8 mouse cellular contexts compared by ENCODE assay signal in the genomic region with DNA sequence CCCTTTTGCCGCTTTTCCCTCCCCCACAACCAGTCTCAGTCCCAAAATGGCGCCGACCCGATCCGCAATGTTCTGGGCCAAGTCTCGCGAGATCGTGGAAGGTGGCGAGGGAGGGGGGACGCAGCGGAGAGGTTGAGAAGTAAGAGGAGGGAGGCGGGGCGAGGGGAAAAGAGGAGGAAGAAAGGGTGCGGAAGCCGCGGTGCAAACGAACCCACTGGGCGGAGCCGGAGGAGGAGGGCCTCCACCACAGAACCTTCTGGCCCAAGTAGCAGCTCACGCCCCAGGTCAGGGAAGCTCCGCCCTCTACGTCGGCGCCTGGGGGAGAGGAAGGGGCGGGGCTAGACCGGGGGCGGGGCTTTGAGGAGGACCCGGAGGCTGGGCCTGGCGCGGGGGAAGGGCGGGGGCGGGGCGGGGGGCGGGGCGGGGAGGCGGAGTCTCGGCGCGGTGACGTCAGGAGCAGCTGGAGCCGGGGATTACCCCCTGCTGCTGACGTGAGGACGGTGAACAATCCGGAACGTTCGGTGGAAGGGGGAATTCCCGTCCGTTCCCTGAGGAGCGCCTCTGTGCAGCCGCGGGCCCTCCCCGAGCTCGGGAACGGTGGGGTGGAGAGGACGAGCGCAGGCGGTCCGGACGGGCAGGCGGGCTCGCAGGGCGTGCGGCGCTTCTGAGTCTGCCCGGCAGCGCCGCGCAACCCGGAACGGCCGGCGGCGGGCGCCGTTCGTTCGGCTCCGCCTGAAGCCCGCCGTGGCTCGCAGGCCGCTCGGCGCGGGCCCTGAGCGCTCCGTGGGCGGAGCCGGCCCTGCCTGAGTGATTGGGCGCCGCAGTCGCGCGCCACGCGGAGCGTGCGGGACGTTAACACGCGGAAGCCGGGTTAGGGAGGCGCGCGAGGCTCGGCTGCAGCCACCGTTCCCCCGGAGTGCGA. TPM values are rescaled to one million over a fixed set of nuclear protein-coding genes. Genes with fewer than 3 reads are reported as not detected.
DNase-seq lines count a peak whose midpoint lies in the region; ATAC-seq lines count a peak whose summit lies in the region.

A gene (minus strand): TSS at position 310 of the 922 bp plus-strand sequence.

- H3K4me3 ChIP-seq in hindbrain, embryonic 16.5 days (ENCODE audit: low read length), result peak within 1 kb of the TSS; percentile 93
- peak within 1 kb of the TSS; percentile 58 for H3K4me3 ChIP-seq in macrophage (ENCODE audit: inconsistent target)

- ATAC-seq in hindbrain, embryonic 16.5 days, result peak; percentile 95

- peaks cover 40% of the 10 kb centered on the region for H3K79me2 ChIP-seq in macrophage (ENCODE audit: inconsistent target)

- peak within 1 kb of the TSS; percentile 97 for H3K27ac ChIP-seq in hindbrain, embryonic 16.5 days (ENCODE audit: low read depth, low read length)
- peak within 1 kb of the TSS; percentile 65 for H3K27ac ChIP-seq in macrophage

- peak within 1 kb of the TSS; percentile 95 for H3K9ac ChIP-seq in hindbrain, embryonic 16.5 days (ENCODE audit: low read depth, low read length)

- H3K9me3 ChIP-seq in hindbrain, embryonic 16.5 days (ENCODE audit: control insufficient read depth, low read length), result no peaks in the 10 kb centered on the region

- no peaks in the 10 kb centered on the region for H3K36me3 ChIP-seq in hindbrain, embryonic 16.5 days (ENCODE audit: control insufficient read depth, insufficient read depth, low read length)
- H3K36me3 ChIP-seq in macrophage (ENCODE audit: inconsistent target), result no peaks in the 10 kb centered on the region

- H3K4me1 ChIP-seq in hindbrain, embryonic 16.5 days (ENCODE audit: control insufficient read depth, insufficient read depth, low read depth, low read length), result peaks cover 12% of the 10 kb centered on the region

- WGBS in hindbrain, embryonic 16.5 days, result under 1% methylated on average over 82 of the region's 109 CpGs
- WGBS in macrophage (ENCODE audit: missing documents), result under 1% methylated on average over 75 of the region's 109 CpGs

- peak within 1 kb of the TSS; percentile 76 for H3K4me2 ChIP-seq in hindbrain, embryonic 16.5 days (ENCODE audit: low read length)

- H3K27me3 ChIP-seq in hindbrain, embryonic 16.5 days (replicated peaks; ENCODE audit: control insufficient read depth, insufficient read depth, low read length), result peaks cover 6% of the 10 kb centered on the region

- DNase-seq in WW6 (ENCODE audit: low read depth, low spot score), result peak; percentile 99
- DNase-seq in cerebellum, postnatal 4 days (ENCODE audit: low spot score in 2 of 2), result peak; percentile 98 to 99
- DNase-seq in gastrocnemius, adult 18-20 months (ENCODE audit: low spot score), result peak; percentile 100
- peak; percentile 100 for DNase-seq in left cerebral cortex, adult 18-20 months (ENCODE audit: low spot score in 2 of 2)
- DNase-seq in right cerebral cortex, adult 18-20 months, result peak; percentile 100
- DNase-seq in urinary bladder, postnatal 10 days (ENCODE audit: low spot score), result peak; percentile 100

RNA-seq across cellular contexts. Expression of the gene that starts here (rescaled TPM):
- 10 to 100 TPM; 53.0 to 62.4 TPM for total RNA-seq in gastrocnemius, adult 18-20 months (2021)
- polyA plus RNA-seq in hindbrain, embryonic 16.5 days (2015; fragmentation: Nextera tagmentation; extraction: Ambion mirVana), result 80.5 and 83.0 TPM in 2 replicates
- total RNA-seq in left cerebral cortex, adult 18-20 months (2021), result 10 to 100 TPM; 95.5 to 97.3 TPM
- total RNA-seq in macrophage (2018; cell fraction: chromatin; rRNA removed), result 100 to 1,000 TPM in 6 of 26 experiments, 10 to 100 TPM in 20; 42.5 to 120 (median 80.9) TPM
- 10 to 100 TPM; 49.0 to 82.7 (median 67.2) TPM for total RNA-seq in macrophage (2018; cell fraction: cytosol; rRNA removed)
- 100 to 1,000 TPM in 5 of 26 experiments, 10 to 100 TPM in 21; 57.6 to 106 (median 85.6) TPM for total RNA-seq in macrophage (2018; cell fraction: nucleus; rRNA removed)
- 39.3 to 60.3 TPM (median 40.0 TPM) in 3 replicates for polyA plus RNA-seq in macrophage (2018)

Comparison
In these comparisons a context has a peak if more than half of its experiments do, and no peak if none do; other contexts are left out.
1. Peak in every context shown above with its lines: DNase-seq, ATAC-seq, H3K4me3 ChIP-seq and H3K27ac ChIP-seq.